Mouse (Mus musculus) CH12.LX (cell line): Measurements from ENCODE around the gene Slc15a5.

Experiments used
- NRF1 ChIP-seq: IDR thresholded peaks from 2 replicates; pipeline ENCODE4 v1.6.1; 2014; ENCODE audit warnings: low read depth, mild to moderate bottlenecking, inconsistent platforms, low read length, improper control_type of control experiment, moderate library complexity
- POLR2A ChIP-seq: IDR thresholded peaks from 2 replicates; pipeline ENCODE4 v1.6.1; 2011; ENCODE audit warnings: low read depth, mild to moderate bottlenecking, improper control_type of control experiment, low read length

DNA sequence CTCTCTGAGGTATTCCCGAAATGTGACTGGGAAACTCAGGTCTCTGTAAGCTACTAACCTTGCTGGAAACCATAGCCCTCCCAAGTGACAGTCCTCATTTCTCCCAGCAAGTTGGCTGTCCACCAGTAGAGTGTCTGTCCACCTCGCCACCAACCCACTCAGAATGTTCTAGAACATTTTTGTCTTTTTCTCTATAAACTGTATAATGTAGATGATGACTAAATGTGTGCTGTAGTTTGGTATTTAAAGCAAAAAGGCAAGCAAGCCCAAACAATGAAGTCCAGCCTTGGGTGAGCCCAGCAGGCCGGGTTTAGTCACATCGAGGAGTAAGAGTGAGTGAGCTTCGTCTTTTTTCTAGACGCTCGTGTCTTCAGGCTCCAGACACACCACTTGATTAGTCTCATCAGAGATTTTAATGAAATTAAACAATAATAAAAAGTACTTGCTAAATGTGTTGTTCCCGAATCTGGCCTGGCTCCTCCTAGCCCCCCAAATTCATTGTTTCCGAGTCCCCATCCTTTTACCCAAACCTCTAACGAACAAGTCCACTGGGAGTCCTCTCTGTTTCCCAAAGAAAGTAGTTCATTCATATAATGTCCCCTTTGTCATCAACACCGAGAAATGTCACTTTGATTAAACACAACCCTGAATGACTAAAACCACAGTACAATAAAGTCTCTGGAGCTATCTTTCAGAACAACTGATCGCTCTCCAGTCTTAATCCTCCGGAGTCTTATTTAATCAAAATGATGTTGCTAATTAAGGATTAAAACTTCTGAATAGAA is 8.8 kb downstream of the Slc15a5 start:
- TF ChIP-seq POLR2A (no peak), NRF1 (no peak)
